Mouse (Mus musculus): ENCODE results near the gene AC129217.1. TPM values are rescaled to one million over a fixed set of nuclear protein-coding genes. Genes with fewer than 3 reads are reported as not detected.
A peak's percentile ranks its signal among the peaks of the same experiment; 100 is the strongest.

Gene AC129217.1
- polyA plus RNA-seq, 1 experiment from 2014 or later: not detected

- Histone ChIP-seq H3K4me3 (ENCODE audit: low read length) (peak overlapping the region; percentile 64), H3K4me1 (ENCODE audit: control insufficient read depth, insufficient read depth, low read depth, low read length) (peaks cover 13% of the 10 kb centered on the region), H3K9ac (ENCODE audit: low read depth, low read length) (peak overlapping the region; percentile 69; the same call in 1 of the 2 replicates), H3K27me3 (replicated peaks; ENCODE audit: control insufficient read depth, insufficient read depth, low read length) (no peaks in the 10 kb centered on the region), H3K9me3 (ENCODE audit: control insufficient read depth, low read length) (no peaks in the 10 kb centered on the region), H3K27ac (ENCODE audit: low read depth, low read length) (peak overlapping the region; percentile 90), H3K36me3 (ENCODE audit: control insufficient read depth, insufficient read depth, low read length) (peaks cover 10% of the 10 kb centered on the region; the same call in 1 of the 2 replicates), H3K4me2 (ENCODE audit: low read length) (peak overlapping the region; percentile 84)
- no peak for ATAC-seq
- 87% methylated on average over 9 of the region's 9 CpGs for WGBS
These were observed 26.3 kb upstream of the AC129217.1 start for GRCm38 (mm10) chr19:8803204-8803780.

- H3K27ac ChIP-seq (ENCODE audit: low read depth, low read length): no peak overlapping the region
- no peaks in the 10 kb centered on the region for H3K9me3 ChIP-seq (ENCODE audit: control insufficient read depth, low read length)
- ATAC-seq: no peak
- H3K36me3 ChIP-seq (ENCODE audit: control insufficient read depth, insufficient read depth, low read length): peaks cover 10% of the 10 kb centered on the region; the same call in 1 of the 2 replicates
- WGBS: 95% methylated on average over 11 of the region's 11 CpGs
- H3K9ac ChIP-seq (ENCODE audit: low read depth, low read length): no peak overlapping the region; the same call in 1 of the 2 replicates
- no peak overlapping the region for H3K4me3 ChIP-seq (ENCODE audit: low read length)
- peaks cover 13% of the 10 kb centered on the region for H3K4me1 ChIP-seq (ENCODE audit: control insufficient read depth, insufficient read depth, low read depth, low read length)
- H3K27me3 ChIP-seq (replicated peaks; ENCODE audit: control insufficient read depth, insufficient read depth, low read length): no peaks in the 10 kb centered on the region
- no peak overlapping the region for H3K4me2 ChIP-seq (ENCODE audit: low read length)
These were observed 25.5 kb upstream of the AC129217.1 start for GRCm38 (mm10) chr19:8803879-8804660.

GRCm38 (mm10) chr19:8806810-8807209 lies 22.8 kb upstream of the AC129217.1 start:
- Histone ChIP-seq H3K27ac (ENCODE audit: low read depth, low read length) (no peak overlapping the region), H3K36me3 (ENCODE audit: control insufficient read depth, insufficient read depth, low read length) (peaks cover 16% of the 10 kb centered on the region; the same call in 1 of the 2 replicates), H3K4me2 (ENCODE audit: low read length) (no peak overlapping the region), H3K4me1 (ENCODE audit: control insufficient read depth, insufficient read depth, low read depth, low read length) (peaks cover 13% of the 10 kb centered on the region), H3K9me3 (ENCODE audit: control insufficient read depth, low read length) (no peaks in the 10 kb centered on the region), H3K4me3 (ENCODE audit: low read length) (no peak overlapping the region), H3K9ac (ENCODE audit: low read depth, low read length) (no peak overlapping the region), H3K27me3 (replicated peaks; ENCODE audit: control insufficient read depth, insufficient read depth, low read length) (no peaks in the 10 kb centered on the region)
- 94% methylated on average over 5 of the region's 5 CpGs for WGBS
- ATAC-seq: no peak

- H3K4me2 ChIP-seq (ENCODE audit: low read length): no peak overlapping the region
- no peak overlapping the region for H3K9ac ChIP-seq (ENCODE audit: low read depth, low read length)
- 63% methylated on average over 11 of the region's 11 CpGs for WGBS
- no peaks in the 10 kb centered on the region for H3K27me3 ChIP-seq (replicated peaks; ENCODE audit: control insufficient read depth, insufficient read depth, low read length)
- no peak for ATAC-seq
- H3K4me3 ChIP-seq (ENCODE audit: low read length): no peak overlapping the region
- no peaks in the 10 kb centered on the region for H3K9me3 ChIP-seq (ENCODE audit: control insufficient read depth, low read length)
- no peak overlapping the region for H3K27ac ChIP-seq (ENCODE audit: low read depth, low read length)
- H3K36me3 ChIP-seq (ENCODE audit: control insufficient read depth, insufficient read depth, low read length): peaks cover 7% of the 10 kb centered on the region; the same call in 1 of the 2 replicates
- H3K4me1 ChIP-seq (ENCODE audit: control insufficient read depth, insufficient read depth, low read depth, low read length): peaks cover 23% of the 10 kb centered on the region
These were observed 13.8 kb upstream of the AC129217.1 start for GRCm38 (mm10) chr19:8815812-8816211.

- H3K4me2 ChIP-seq (ENCODE audit: low read length): peak overlapping the region; percentile 6; the same call in 1 of the 2 replicates
- peaks cover 7% of the 10 kb centered on the region; the same call in 1 of the 2 replicates for H3K36me3 ChIP-seq (ENCODE audit: control insufficient read depth, insufficient read depth, low read length)
- H3K4me3 ChIP-seq (ENCODE audit: low read length): no peak overlapping the region
- no peaks in the 10 kb centered on the region for H3K9me3 ChIP-seq (ENCODE audit: control insufficient read depth, low read length)
- no peak for ATAC-seq
- H3K9ac ChIP-seq (ENCODE audit: low read depth, low read length): no peak overlapping the region
- H3K4me1 ChIP-seq (ENCODE audit: control insufficient read depth, insufficient read depth, low read depth, low read length): peaks cover 31% of the 10 kb centered on the region
- H3K27me3 ChIP-seq (replicated peaks; ENCODE audit: control insufficient read depth, insufficient read depth, low read length): no peaks in the 10 kb centered on the region
- no peak overlapping the region for H3K27ac ChIP-seq (ENCODE audit: low read depth, low read length)
- 73% methylated on average over 3 of the region's 3 CpGs for WGBS
These were observed 12.6 kb upstream of the AC129217.1 start for GRCm38 (mm10) chr19:8817001-8817400.

GRCm38 (mm10) chr19:8818301-8818798 lies 11.2 kb upstream of the AC129217.1 start:
- Histone ChIP-seq H3K27me3 (replicated peaks; ENCODE audit: control insufficient read depth, insufficient read depth, low read length) (no peaks in the 10 kb centered on the region), H3K4me1 (ENCODE audit: control insufficient read depth, insufficient read depth, low read depth, low read length) (peaks cover 45% of the 10 kb centered on the region), H3K9me3 (ENCODE audit: control insufficient read depth, low read length) (no peaks in the 10 kb centered on the region), H3K36me3 (ENCODE audit: control insufficient read depth, insufficient read depth, low read length) (peaks cover 5% of the 10 kb centered on the region), H3K4me2 (ENCODE audit: low read length) (peak overlapping the region; percentile 84), H3K4me3 (ENCODE audit: low read length) (peak overlapping the region; percentile 94), H3K9ac (ENCODE audit: low read depth, low read length) (peak overlapping the region; percentile 74), H3K27ac (ENCODE audit: low read depth, low read length) (peak overlapping the region; percentile 96)
- WGBS: 27% methylated on average over 14 of the region's 14 CpGs
- no peak for ATAC-seq

- Histone ChIP-seq H3K36me3 (ENCODE audit: control insufficient read depth, insufficient read depth, low read length) (peaks cover 8% of the 10 kb centered on the region), H3K4me1 (ENCODE audit: control insufficient read depth, insufficient read depth, low read depth, low read length) (peaks cover 46% of the 10 kb centered on the region)
- under 1% methylated on average over 33 of the region's 33 CpGs for WGBS
These were observed 10.6 kb upstream of the AC129217.1 start, which contains the start of gene Ttc9c for GRCm38 (mm10) chr19:8818801-8819595. TSS of gene Ttc9c (minus strand) at chr19:8819333.

GRCm38 (mm10) chr19:8819596-8820423 lies 9.8 kb upstream of the AC129217.1 start, which contains the start of gene Hnrnpul2:
TSS of gene Hnrnpul2 (plus strand) at chr19:8820010.
- peak within 1 kb of the TSS; percentile 96 for H3K27ac ChIP-seq (ENCODE audit: low read depth, low read length)
- no peaks in the 10 kb centered on the region for H3K27me3 ChIP-seq (replicated peaks; ENCODE audit: control insufficient read depth, insufficient read depth, low read length)
- H3K4me1 ChIP-seq (ENCODE audit: control insufficient read depth, insufficient read depth, low read depth, low read length): peaks cover 44% of the 10 kb centered on the region
- no peaks in the 10 kb centered on the region for H3K9me3 ChIP-seq (ENCODE audit: control insufficient read depth, low read length)
- H3K36me3 ChIP-seq (ENCODE audit: control insufficient read depth, insufficient read depth, low read length): peaks cover 17% of the 10 kb centered on the region
- ATAC-seq: peak; percentile 96
- H3K4me2 ChIP-seq (ENCODE audit: low read length): peak within 1 kb of the TSS; percentile 84
- H3K9ac ChIP-seq (ENCODE audit: low read depth, low read length): peak within 1 kb of the TSS; percentile 77
- WGBS: 0% methylated on average over 71 of the region's 83 CpGs
- peak within 1 kb of the TSS; percentile 94 for H3K4me3 ChIP-seq (ENCODE audit: low read length)

More at GRCm38 (mm10) chr19:8818801-8819595, 10.6 kb upstream of the AC129217.1 start, which contains the start of gene Ttc9c:
- H3K9ac ChIP-seq (ENCODE audit: low read depth, low read length): peak within 1 kb of the TSS; percentile 77
- peak within 1 kb of the TSS; percentile 84 for H3K4me2 ChIP-seq (ENCODE audit: low read length)
- peak; percentile 94 for ATAC-seq
- H3K27ac ChIP-seq (ENCODE audit: low read depth, low read length): peak within 1 kb of the TSS; percentile 96
- no peaks in the 10 kb centered on the region for H3K27me3 ChIP-seq (replicated peaks; ENCODE audit: control insufficient read depth, insufficient read depth, low read length)
- peak within 1 kb of the TSS; percentile 94 for H3K4me3 ChIP-seq (ENCODE audit: low read length)
- H3K9me3 ChIP-seq (ENCODE audit: control insufficient read depth, low read length): no peaks in the 10 kb centered on the region

All from hindbrain, embryonic 16.5 days (tissue).